Mouse (Mus musculus): ENCODE measurements at regions not wholly inside any gene's neighbourhood (a gene's known extent, or its start where the extent isn't known, plus 50 kb on each side); places are given as distances from the start of the nearest gene placed in this dataset.

- TF ChIP-seq CTCF (conservative IDR thresholded peaks at IDR 0.05; ENCODE audit: low read length) (no peak), NANOG (IDR thresholded peaks at IDR 0.05; ENCODE audit: borderline replicate concordance, low read length) (no peak)
Observed at GRCm38 (mm10) chr13:103683169-103683568, 91.2 kb downstream of the Srek1 start.
